Mouse (Mus musculus) MEL (cell line): ENCODE measurements around the gene Pbx2. TPM values are rescaled to one million over a fixed set of nuclear protein-coding genes. Genes with fewer than 3 reads are reported as not detected.

Source experiments
- DNase-seq: peaks from one replicate; pipeline ENCODE4 v3.0.0; 2011; ENCODE audit warnings: low read depth, low spot score
- H3K27ac ChIP-seq: 2 replicates; pipeline ENCODE4 v1.5.1; 2012; ENCODE audit warnings: low read depth, mild to moderate bottlenecking, control low read depth, low read length, moderate library complexity; ENCODE audit not compliant: control insufficient read depth
- H3K27me3 ChIP-seq, 2 experiments: fragments of 150-350 bp in 1 of 2; sonication (generic) in 1 of 2; 2 replicates each; pipeline ENCODE4 v1.6.1; 2012; ENCODE audit warnings: low read length in 2 of 2, mild to moderate bottlenecking in 2 of 2, improper control_type of control experiment in 1 of 2, moderate library complexity in 1 of 2; ENCODE audit not compliant: insufficient read depth in 2 of 2, control insufficient read depth in 1 of 2
- H3K36me3 ChIP-seq, 2 experiments: 2 replicates each; pipeline ENCODE4 v1.6.1; 2012 to 2014; ENCODE audit warnings: low read length in 2 of 2, improper control_type of control experiment in 1 of 2, inconsistent platforms in 1 of 2, mild to moderate bottlenecking in 1 of 2; ENCODE audit not compliant: insufficient read depth in 2 of 2, control insufficient read depth in 1 of 2
- H3K4me1 ChIP-seq, 2 experiments: fragments of 150-350 bp in 1 of 2; sonication (generic) in 1 of 2; 2 replicates each; pipeline ENCODE4 v1.6.1; 2012; ENCODE audit warnings: low read length in 2 of 2, improper control_type of control experiment in 1 of 2, mild to moderate bottlenecking in 1 of 2; ENCODE audit not compliant: insufficient read depth in 2 of 2, control insufficient read depth in 1 of 2
- H3K4me3 ChIP-seq, 2 experiments: fragments of 150-350 bp in 1 of 2; sonication (generic) in 1 of 2; 2 replicates each; pipeline ENCODE4 v1.5.1; 2012; ENCODE audit warnings: low read depth in 2 of 2, low read length in 2 of 2, mild to moderate bottlenecking in 2 of 2, moderate library complexity in 2 of 2, control low read depth in 1 of 2, improper control_type of control experiment in 1 of 2; ENCODE audit not compliant: control insufficient read depth in 1 of 2, insufficient read depth in 1 of 2
- H3K79me2 ChIP-seq: 2 replicates; pipeline ENCODE4 v1.6.1; 2012; ENCODE audit warnings: mild to moderate bottlenecking, low read length, moderate library complexity; ENCODE audit not compliant: control insufficient read depth, poor library complexity, insufficient read depth
- H3K9ac ChIP-seq: 2 replicates; pipeline ENCODE4 v1.6.1; 2012; ENCODE audit warnings: low read depth, mild to moderate bottlenecking, control low read depth, low read length, moderate library complexity; ENCODE audit not compliant: control insufficient read depth, poor library complexity, severe bottlenecking
- H3K9me3 ChIP-seq: fragments of 150-350 bp; sonication (generic); replicated peaks from 2 replicates; pipeline ENCODE4 v1.6.1; 2012; ENCODE audit warnings: mild to moderate bottlenecking, low read length, improper control_type of control experiment, moderate library complexity; ENCODE audit not compliant: insufficient read depth
- BHLHE40 ChIP-seq: IDR thresholded peaks from 2 replicates; pipeline ENCODE4 v1.6.1; 2012; ENCODE audit warnings: low read depth, mild to moderate bottlenecking, inconsistent platforms, low read length, improper control_type of control experiment, borderline replicate concordance
- CHD1 ChIP-seq: IDR thresholded peaks from 2 replicates; pipeline ENCODE4 v1.6.1; 2012; ENCODE audit warnings: low read depth, mild to moderate bottlenecking, inconsistent platforms, low read length, improper control_type of control experiment
- CTCF ChIP-seq, 3 experiments: IDR thresholded peaks in 2 of 3; conservative IDR thresholded peaks in 1 of 3; 2 replicates each; pipeline ENCODE4 v1.5.1; 2011 to 2012; ENCODE audit warnings: low read length in 3 of 3, low read depth in 2 of 3, mild to moderate bottlenecking in 2 of 3, improper control_type of control experiment in 1 of 3, inconsistent platforms in 1 of 3, mixed read lengths in 1 of 3, moderate library complexity in 1 of 3; ENCODE audit not compliant: control insufficient read depth in 1 of 3, insufficient read depth in 1 of 3, poor library complexity in 1 of 3, severe bottlenecking in 1 of 3
- E2F4 ChIP-seq: IDR thresholded peaks from 2 replicates; pipeline ENCODE4 v1.6.1; 2011; ENCODE audit warnings: low read depth, low read length, improper control_type of control experiment, borderline replicate concordance
- ELF1 ChIP-seq: IDR thresholded peaks from 2 replicates; pipeline ENCODE4 v1.6.1; 2014; ENCODE audit warnings: low read depth, mild to moderate bottlenecking, inconsistent platforms, low read length, improper control_type of control experiment, moderate library complexity
- EP300 ChIP-seq, 2 experiments: IDR thresholded peaks; 2 replicates each; pipeline ENCODE4 v1.6.1; 2011; ENCODE audit warnings: improper control_type of control experiment in 2 of 2, low read length in 2 of 2, low read depth in 1 of 2, mild to moderate bottlenecking in 1 of 2
- JUND ChIP-seq: IDR thresholded peaks from 2 replicates; pipeline ENCODE4 v1.6.1; 2011; ENCODE audit warnings: low read depth, mild to moderate bottlenecking, improper control_type of control experiment, low read length
- MAX ChIP-seq: IDR thresholded peaks from 2 replicates; pipeline ENCODE4 v1.6.1; 2011; ENCODE audit warnings: low read length, improper control_type of control experiment
- MYC ChIP-seq: IDR thresholded peaks from 2 replicates; pipeline ENCODE4 v1.6.1; 2011; ENCODE audit warnings: low read depth, mild to moderate bottlenecking, low read length, improper control_type of control experiment, moderate library complexity
- NELFE ChIP-seq: IDR thresholded peaks from 2 replicates; pipeline ENCODE4 v1.6.1; 2011; ENCODE audit warnings: low read depth, low read length, improper control_type of control experiment
- POLR2AphosphoS2 ChIP-seq: IDR thresholded peaks from 2 replicates; pipeline ENCODE4 v1.6.1; 2011; ENCODE audit warnings: low read length, improper control_type of control experiment
- POLR2AphosphoS5 ChIP-seq: IDR thresholded peaks from 2 replicates; pipeline ENCODE4 v1.6.1; 2012; ENCODE audit warnings: low read depth, borderline replicate concordance, mild to moderate bottlenecking, inconsistent platforms, low read length, moderate library complexity, mixed read lengths
- RAD21 ChIP-seq: IDR thresholded peaks from 2 replicates; pipeline ENCODE4 v1.6.1; 2011; ENCODE audit warnings: mild to moderate bottlenecking, low read depth, low read length, improper control_type of control experiment
- RCOR1 ChIP-seq: IDR thresholded peaks from 2 replicates; pipeline ENCODE4 v1.6.1; 2012; ENCODE audit warnings: low read depth, mild to moderate bottlenecking, inconsistent platforms, low read length, improper control_type of control experiment
- SIN3A ChIP-seq: IDR thresholded peaks from 2 replicates; pipeline ENCODE4 v1.6.1; 2012; ENCODE audit warnings: low read length, improper control_type of control experiment, inconsistent platforms
- SMC3 ChIP-seq: IDR thresholded peaks from 2 replicates; pipeline ENCODE4 v1.6.1; 2011; ENCODE audit warnings: low read depth, low read length, improper control_type of control experiment
- TAL1 ChIP-seq: IDR thresholded peaks from 2 replicates; pipeline ENCODE4 v1.6.1; 2012; ENCODE audit warnings: mild to moderate bottlenecking, inconsistent platforms, low read length, moderate library complexity, mixed read lengths
- TCF12 ChIP-seq: IDR thresholded peaks from 2 replicates; pipeline ENCODE4 v1.6.1; 2014; ENCODE audit warnings: low read depth, mild to moderate bottlenecking, inconsistent platforms, low read length, improper control_type of control experiment, moderate library complexity
- UBTF ChIP-seq: IDR thresholded peaks from 2 replicates; pipeline ENCODE4 v1.6.1; 2012; ENCODE audit warnings: low read depth, mild to moderate bottlenecking, inconsistent platforms, low read length, improper control_type of control experiment, moderate library complexity, borderline replicate concordance; ENCODE audit not compliant: insufficient read depth
- USF1 ChIP-seq: IDR thresholded peaks from 2 replicates; pipeline ENCODE4 v1.6.1; 2014; ENCODE audit warnings: low read depth, mild to moderate bottlenecking, inconsistent platforms, low read length, improper control_type of control experiment, moderate library complexity
- USF2 ChIP-seq, 2 experiments: IDR thresholded peaks; 2 replicates each; pipeline ENCODE4 v1.6.1; 2011 to 2012; ENCODE audit warnings: improper control_type of control experiment in 2 of 2, low read length in 2 of 2, borderline replicate concordance in 1 of 2, inconsistent platforms in 1 of 2, low read depth in 1 of 2, mild to moderate bottlenecking in 1 of 2; ENCODE audit not compliant: insufficient read depth in 1 of 2
- ZC3H11A ChIP-seq: IDR thresholded peaks from 2 replicates; pipeline ENCODE4 v1.6.1; 2012; ENCODE audit warnings: low read depth, mild to moderate bottlenecking, inconsistent platforms, low read length, improper control_type of control experiment
- ZNF384 ChIP-seq: IDR thresholded peaks from 2 replicates; pipeline ENCODE4 v1.6.1; 2012; ENCODE audit warnings: low read depth, mild to moderate bottlenecking, inconsistent platforms, low read length, improper control_type of control experiment
- polyA plus RNA-seq, 2 experiments: library from polyadenylated mRNA; stranded (reverse) in 1 of 2; unstranded in 1 of 2; fragments of >175 nt in 1 of 2; fragments of >200 nt in 1 of 2; gene quantifications; 2 replicates each; pipeline versions ENCODE4 v1.2.1 to v1.2.4; 2012; ENCODE audit warnings: low replicate concordance in 2 of 2, low read depth in 1 of 2; ENCODE audit not compliant: insufficient read length in 2 of 2, insufficient read depth in 1 of 2, missing spikeins in 1 of 2
- total RNA-seq: library from RNA; depleted of rRNA; stranded (reverse); fragments of 300-350 nt; gene quantifications from 2 replicates; pipeline ENCODE4 v1.2.3, GENCODE M21; 2012

Pbx2 gene
- total and polyA plus RNA-seq, 3 experiments: 40.3 to 76.7 TPM; not detected in 1

GRCm38 (mm10) chr17:34641945-34642344 is 50.9 kb downstream of the Pbx2 start:
- Histone ChIP-seq H3K27ac (no peak overlapping the region), H3K9ac (no peak overlapping the region), H3K27me3 (peaks cover 5 to 9% of the 10 kb centered on the region in 2 experiments; a peak in 3 of 4 replicates), H3K79me2 (no peaks in the 10 kb centered on the region), H3K4me3 (no peak overlapping the region), H3K4me1 (peaks cover 0 to 12% of the 10 kb centered on the region in 2 experiments; a peak in 2 of 4 replicates), H3K36me3 (peaks cover 0 to 7% of the 10 kb centered on the region in 2 experiments; a peak in 2 of 4 replicates), H3K9me3 (no peaks in the 10 kb centered on the region)
- TF ChIP-seq JUND (no peak), POLR2AphosphoS2 (no peak), USF2 (IDR thresholded peaks at IDR 0.05; ENCODE audit: borderline replicate concordance in 1 of 2, insufficient read depth in 1 of 2, low read depth in 1 of 2, low read length in 2 of 2) (no peak), MYC (no peak), USF1 (no peak), CHD1 (no peak), RCOR1 (no peak), SIN3A (no peak), BHLHE40 (no peak), POLR2AphosphoS5 (no peak), TCF12 (no peak), NELFE (no peak), ELF1 (no peak), SMC3 (no peak), ZC3H11A (no peak), MAX (no peak), TAL1 (no peak), EP300 (IDR thresholded peaks at IDR 0.05; ENCODE audit: low read depth in 1 of 2, low read length in 2 of 2) (no peak)
- no peak for DNase-seq

DNA sequence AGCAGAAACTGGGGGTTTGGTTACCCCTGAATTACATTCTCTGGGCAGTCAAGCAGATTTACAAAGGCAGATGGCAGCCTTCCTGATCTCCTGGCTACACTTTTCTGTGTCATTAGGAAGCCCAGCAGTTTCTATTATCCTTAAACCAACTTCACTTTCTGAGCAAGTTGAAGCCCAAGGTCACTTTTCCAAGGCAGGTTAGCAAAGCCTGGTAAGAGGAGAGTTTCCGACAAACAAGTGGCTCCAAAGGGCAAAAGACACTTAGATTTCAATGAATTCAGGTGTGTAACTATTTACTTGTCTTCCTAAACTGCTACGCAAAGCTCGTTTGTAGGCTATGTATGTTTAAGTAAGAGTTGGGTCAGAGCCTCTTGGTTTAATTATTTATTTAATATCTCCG is 52.3 kb downstream of the Pbx2 start:
- H3K9ac ChIP-seq: no peak overlapping the region
- no peak for TF ChIP-seq SMC3
- no peak for TF ChIP-seq RAD21
- no peak for TF ChIP-seq UBTF
- no peak for TF ChIP-seq TCF12
- TF ChIP-seq CTCF (IDR thresholded peaks at IDR 0.05 in 2 of 3, conservative IDR thresholded peaks at IDR 0.05 in 1 of 3; ENCODE audit: control insufficient read depth in 1 of 3, insufficient read depth in 1 of 3, low read depth in 2 of 3, low read length in 3 of 3, poor library complexity in 1 of 3, severe bottlenecking in 1 of 3): no peak
- TF ChIP-seq POLR2AphosphoS5: no peak
- no peak for TF ChIP-seq SIN3A
- TF ChIP-seq NELFE: no peak
- no peak for TF ChIP-seq ZC3H11A
- no peak for TF ChIP-seq E2F4
- TF ChIP-seq ELF1: no peak
- no peak for TF ChIP-seq ZNF384
- TF ChIP-seq, all 39 proteins: peak for 0
- H3K36me3 ChIP-seq: peaks cover 0 to 12% of the 10 kb centered on the region in 2 experiments; a peak in 2 of 4 replicates
- H3K4me3 ChIP-seq: no peak overlapping the region
- no peak for DNase-seq
- peaks cover 13% of the 10 kb centered on the region for H3K79me2 ChIP-seq
- no peak overlapping the region for H3K27ac ChIP-seq
- peaks cover 0 to 18% of the 10 kb centered on the region in 2 experiments; a peak in 3 of 4 replicates for H3K4me1 ChIP-seq
- no peaks in the 10 kb centered on the region for H3K9me3 ChIP-seq
- H3K27me3 ChIP-seq: peaks cover 3% of the 10 kb centered on the region in 2 experiments; a peak in 3 of 4 replicates
